Mouse (Mus musculus): Measurements from ENCODE around the gene Gramd1a. TPM values are rescaled to one million over a fixed set of nuclear protein-coding genes. Genes with fewer than 3 reads are reported as not detected.
A peak's percentile ranks its signal among the peaks of the same experiment; 100 is the strongest.

Gene Gramd1a
- total RNA-seq, 2 experiments from 2014 or later, result 118 to 124 TPM

DNA sequence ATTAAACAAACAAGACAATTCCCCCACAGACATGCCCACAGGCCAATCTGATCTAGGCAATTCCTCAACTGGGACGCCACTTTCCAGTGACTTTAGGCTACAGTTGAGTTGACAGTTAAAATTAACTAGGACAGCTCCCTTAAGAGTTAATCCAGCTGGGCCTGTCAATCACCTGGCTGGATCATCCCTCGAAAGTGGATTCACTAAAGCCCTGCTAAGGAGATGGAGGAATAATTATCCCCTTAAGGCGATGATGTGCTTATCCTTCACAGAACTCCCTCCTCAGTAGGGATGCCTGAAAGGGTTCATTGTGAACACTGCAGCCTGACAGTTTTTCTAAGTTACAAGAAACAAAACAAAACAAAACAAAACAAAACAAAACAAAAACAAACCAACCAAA lies 75.1 kb downstream of the Gramd1a start:
- Histone ChIP-seq H3K4me3 (no peak overlapping the region), H3K27ac (peak overlapping the region; percentile 48)
- DNase-seq (ENCODE audit: low spot score in 2 of 2), result no peak
- TF ChIP-seq CTCF (conservative IDR thresholded peaks at IDR 0.05), result no peak

Other genes with a start within 250 kb of the Gramd1a start
- gene Mag, start 241.0 kb downstream of the Gramd1a start, total RNA-seq (2021), result 100 to 1,000 TPM; 135 to 145 TPM
- gene Hamp2, start 231.2 kb downstream of the Gramd1a start, total RNA-seq (2021), result not detected
- not detected for gene Hamp, start 211.9 kb downstream of the Gramd1a start, total RNA-seq (2021)
- gene Usf2, start 199.1 kb downstream of the Gramd1a start, total RNA-seq (2021), result 100 to 1,000 TPM; 134 to 137 TPM
- 1 to 10 TPM; 7.5 to 8.6 TPM for gene Lsr, start 182.4 kb downstream of the Gramd1a start, total RNA-seq (2021)
- not detected for gene Fam187b, start 182.1 kb downstream of the Gramd1a start, total RNA-seq (2021)
- 10 to 100 TPM; 17.3 to 26.9 TPM for gene Fxyd5, start 113.4 kb downstream of the Gramd1a start, total RNA-seq (2021)
- 100 to 1,000 TPM; 117 to 121 TPM for gene Fxyd7, start 104.4 kb downstream of the Gramd1a start, total RNA-seq (2021)
- gene Fxyd1, start 98.7 kb downstream of the Gramd1a start, total RNA-seq (2021), result 100 to 1,000 TPM in 1 of 2 experiments, 10 to 100 TPM in 1; 90.9 to 114 TPM
- gene Lgi4, start 96.6 kb downstream of the Gramd1a start, total RNA-seq (2021), result 10 to 100 TPM; 37.9 to 41.9 TPM
- gene Fxyd3, start 79.2 kb downstream of the Gramd1a start, total RNA-seq (2021), result 1 to 10 TPM in 1 of 2 experiments, not detected in 1; 1.7 TPM
- 1 to 10 TPM; 2.9 to 7.1 TPM for gene Hpn, start 40.6 kb downstream of the Gramd1a start, total RNA-seq (2021)
- gene Scn1b, start 28.9 kb downstream of the Gramd1a start, total RNA-seq (2021), result 100 to 1,000 TPM; 585 to 611 TPM
- gene Scgb2b2, start 134.6 kb upstream of the Gramd1a start, total RNA-seq (2021), result not detected
- gene Scgb1b2, start 135.9 kb upstream of the Gramd1a start, total RNA-seq (2021), result not detected
- gene Scgb2b3, start 206.2 kb upstream of the Gramd1a start, total RNA-seq (2021), result not detected
- gene Scgb1b3, start 219.7 kb upstream of the Gramd1a start, total RNA-seq (2021), result not detected

Measured in layer of hippocampus, adult 2 months (tissue).